Mouse (Mus musculus) intestine, postnatal 0 days (tissue): ENCODE data around the gene Iltifb. TPM values are rescaled to one million over a fixed set of nuclear protein-coding genes. Genes with fewer than 3 reads are reported as not detected.
"Not testable (repeated sequence)": the region's sequence is repeated elsewhere in the genome, so short reads cannot be mapped to it uniquely, and the experiment has no call there.

ENCODE experiments used
- ATAC-seq: fragments of 200-750 bp; cut with Nextera tagmentation; 2 replicates; pipeline ENCODE4 v1.8.0; 2017; ENCODE audit warnings: mild to moderate bottlenecking, moderate TSS enrichment, moderate library complexity
- H3K27ac ChIP-seq: fragments of 300-500 bp; sonication (generic); 2 replicates; pipeline ENCODE4 v1.5.1; 2014; ENCODE audit warnings: mild to moderate bottlenecking, low read depth, low read length, moderate library complexity
- H3K27me3 ChIP-seq: fragments of 300-500 bp; sonication (generic); replicated peaks from 2 replicates; pipeline ENCODE4 v1.6.1; 2014; ENCODE audit warnings: low read length, mixed read lengths; ENCODE audit not compliant: control insufficient read depth, insufficient read depth
- H3K36me3 ChIP-seq: fragments of 300-500 bp; sonication (generic); 2 replicates; pipeline ENCODE4 v1.6.1; 2014; ENCODE audit warnings: mild to moderate bottlenecking, moderate library complexity; ENCODE audit not compliant: control insufficient read depth, insufficient read depth
- H3K4me1 ChIP-seq: fragments of 300-500 bp; sonication (generic); replicated peaks from 2 replicates; pipeline ENCODE4 v1.6.1; 2014; ENCODE audit warnings: antibody characterized with exemption, low read length, mixed read lengths; ENCODE audit not compliant: control insufficient read depth, insufficient read depth
- H3K4me2 ChIP-seq: fragments of 300-500 bp; sonication (generic); replicated peaks from 2 replicates; pipeline ENCODE4 v1.6.1; 2014; ENCODE audit warnings: low read depth, mild to moderate bottlenecking, moderate library complexity
- H3K4me3 ChIP-seq: fragments of 300-500 bp; sonication (generic); 2 replicates; pipeline ENCODE4 v1.5.1; 2014; ENCODE audit warnings: low read depth, low read length
- H3K9ac ChIP-seq: fragments of 300-500 bp; sonication (generic); 2 replicates; pipeline ENCODE4 v1.6.1; 2014; ENCODE audit warnings: mild to moderate bottlenecking, low read depth, low read length
- H3K9me3 ChIP-seq: fragments of 300-500 bp; sonication (generic); 2 replicates; pipeline ENCODE4 v1.6.1; 2016; ENCODE audit warnings: mixed run types; ENCODE audit not compliant: control insufficient read depth
- CTCF ChIP-seq: sonication (generic); IDR thresholded peaks from 2 replicates; pipeline ENCODE4 v1.5.1; 2016; ENCODE audit warnings: low read depth, mild to moderate bottlenecking, control low read depth, antibody characterized with exemption, moderate library complexity
- WGBS: fragments of 180-500 bp; shearing (Covaris S2); extraction: QIAGEN DNeasy Blood & Tissue Kit; methylation state at CpG from one replicate; pipeline ENCODE4 v1.1.7; 2014; 5-methylcytosine and 5-hydroxymethylcytosine counted together
- polyA plus RNA-seq: library from polyadenylated mRNA; unstranded; fragments of >200 nt; fragmentation: Nextera tagmentation; extraction: Ambion mirVana; gene quantifications from 2 replicates; pipeline ENCODE4 v1.2.1, GENCODE M21; 2015

Iltifb gene
- polyA plus RNA-seq, 1 experiment from 2014 or later = not detected

- not testable (repeated sequence) for ATAC-seq, H3K36me3 ChIP-seq, H3K4me2 ChIP-seq, H3K4me3 ChIP-seq, H3K4me1 ChIP-seq, H3K27me3 ChIP-seq, H3K27ac ChIP-seq, H3K9ac ChIP-seq, H3K9me3 ChIP-seq
- no CpG with 5 or more reads among the region's 2 CpGs for WGBS
Observed at GRCm38 (mm10) chr10:118271416-118271815, 23.4 kb downstream of the Iltifb start.

DNA sequence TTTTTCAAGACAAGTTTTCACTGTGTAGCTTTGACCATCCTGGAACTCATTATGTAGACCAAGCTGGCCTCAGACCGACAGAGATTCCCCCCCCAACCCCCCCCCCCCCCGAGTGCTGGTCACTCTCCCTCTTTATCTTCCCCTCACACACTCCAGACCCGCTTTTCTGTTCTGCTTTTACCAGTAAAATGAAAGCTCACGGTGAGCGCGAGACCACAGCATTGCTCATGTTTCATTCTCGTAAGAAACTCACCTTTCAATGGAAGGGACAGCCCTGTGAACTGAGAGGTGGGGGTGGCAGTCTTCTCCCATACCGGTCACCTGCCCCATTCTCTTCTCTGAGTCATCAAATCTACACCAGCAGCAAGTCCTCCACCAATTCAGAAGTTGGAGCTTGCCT lies 26.0 kb downstream of the Iltifb start:
- not testable (repeated sequence) for H3K9me3 ChIP-seq, H3K4me1 ChIP-seq, H3K27ac ChIP-seq, H3K9ac ChIP-seq, H3K27me3 ChIP-seq, ATAC-seq, H3K4me2 ChIP-seq, H3K4me3 ChIP-seq, H3K36me3 ChIP-seq
- 53% methylated on average over 2 of the region's 8 CpGs for WGBS

GRCm38 (mm10) chr10:118258388-118258787 lies 36.5 kb downstream of the Iltifb start, which contains the start of gene Gm32802:
Gene Gm32802, plus strand, starts transcription at chr10:118258688.
- not testable (repeated sequence) for ATAC-seq, H3K4me2 ChIP-seq, H3K9me3 ChIP-seq, H3K27ac ChIP-seq, H3K36me3 ChIP-seq, H3K27me3 ChIP-seq, H3K9ac ChIP-seq, H3K4me1 ChIP-seq, H3K4me3 ChIP-seq
- WGBS = no CpG with 5 or more reads among the region's 13 CpGs

DNA sequence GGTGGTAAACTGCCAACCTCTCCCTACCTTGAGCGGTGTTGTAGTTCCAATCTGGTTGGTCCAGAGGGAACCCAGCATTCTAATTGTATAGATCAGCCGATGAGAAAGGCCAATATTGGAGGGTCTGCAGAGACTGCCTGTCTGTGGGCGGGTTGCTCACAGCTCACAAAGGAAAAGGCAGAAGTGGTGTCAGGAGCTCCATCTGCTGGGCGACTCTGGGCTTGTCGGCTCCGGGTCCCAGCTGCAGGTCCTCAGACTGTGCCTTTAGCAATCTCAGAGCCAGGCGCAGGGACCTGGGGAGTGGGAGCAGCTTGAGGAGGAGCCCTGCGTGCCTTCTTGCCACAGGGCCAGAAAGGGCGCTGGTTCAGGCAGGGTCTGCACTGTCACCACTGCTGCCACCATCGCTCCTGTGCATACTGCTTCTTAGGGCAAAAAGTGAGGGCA lies 44.0 kb downstream of the Iltifb start:
- peak; percentile 64 for TF ChIP-seq CTCF
- WGBS = 37% methylated on average over 10 of the region's 10 CpGs
- Histone ChIP-seq H3K36me3 (no peaks in the 10 kb centered on the region), H3K27ac (no peak overlapping the region), H3K4me3 (no peak overlapping the region), H3K9ac (no peak overlapping the region), H3K27me3 (no peaks in the 10 kb centered on the region), H3K4me1 (no peaks in the 10 kb centered on the region), H3K4me2 (no peak overlapping the region), H3K9me3 (no peaks in the 10 kb centered on the region)
- ATAC-seq = no peak

DNA sequence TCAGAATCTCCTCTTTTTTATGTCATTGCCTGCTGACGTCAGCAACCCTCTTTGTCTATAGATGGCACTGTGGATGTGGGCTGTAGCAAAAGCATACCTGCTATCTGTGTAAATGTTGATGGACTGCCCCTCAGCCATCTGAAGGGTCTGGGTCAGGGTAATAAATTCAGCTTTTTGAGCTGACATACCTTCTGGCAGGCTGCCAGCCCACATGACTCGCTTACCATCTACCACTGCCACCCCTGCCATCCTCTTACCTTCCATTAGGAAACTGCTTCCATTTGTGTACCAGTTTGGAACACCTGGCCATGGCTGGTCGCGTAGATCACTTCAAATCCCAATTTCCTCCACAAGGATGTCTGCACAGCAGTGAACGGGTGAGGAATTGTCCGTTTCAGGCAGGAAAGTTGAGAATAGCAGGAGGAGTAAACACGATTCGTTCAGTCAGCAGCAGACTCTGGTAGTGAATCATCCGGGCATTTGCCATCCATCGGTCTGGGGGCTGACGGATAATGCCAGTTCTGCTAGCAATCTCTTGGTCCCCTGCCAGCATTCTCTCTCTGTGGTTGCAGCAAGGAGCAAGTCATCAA lies 45.7 kb downstream of the Iltifb start:
- ATAC-seq, H3K9me3 ChIP-seq, H3K27ac ChIP-seq, H3K9ac ChIP-seq, H3K36me3 ChIP-seq, H3K4me1 ChIP-seq, H3K4me2 ChIP-seq, H3K27me3 ChIP-seq, H3K4me3 ChIP-seq: not testable (repeated sequence)
- 61% methylated on average over 11 of the region's 11 CpGs for WGBS

- H3K9ac ChIP-seq, H3K4me3 ChIP-seq, ATAC-seq, H3K9me3 ChIP-seq, H3K27me3 ChIP-seq, H3K27ac ChIP-seq, H3K36me3 ChIP-seq, H3K4me1 ChIP-seq, H3K4me2 ChIP-seq: not testable (repeated sequence)
- WGBS = no CpG with 5 or more reads among the region's 13 CpGs
Observed at GRCm38 (mm10) chr10:118240680-118241079, 54.2 kb downstream of the Iltifb start, which contains the start of gene Gm32717. Gene Gm32717, minus strand, starts transcription at chr10:118240780.

Other genes starting within 250 kb of the Iltifb start
- 3.9 and 4.4 TPM in 2 replicates for gene Mdm1, start 153.2 kb downstream of the Iltifb start, polyA plus RNA-seq
- gene Il22, start 90.1 kb downstream of the Iltifb start, polyA plus RNA-seq = not detected in 2 replicates
- not detected in 2 replicates for gene Gm32717, start 54.3 kb downstream of the Iltifb start, polyA plus RNA-seq
- gene Gm32802, start 36.4 kb downstream of the Iltifb start, polyA plus RNA-seq = not detected in 2 replicates
- not detected in 2 replicates for gene Gm9040, start 31.9 kb upstream of the Iltifb start, polyA plus RNA-seq
- not detected in 2 replicates for gene Gm9044, start 37.4 kb upstream of the Iltifb start, polyA plus RNA-seq
- 0.09 TPM in 1 of 2 replicates, not detected in the other for gene Gm9045, start 42.8 kb upstream of the Iltifb start, polyA plus RNA-seq
- gene Gm9046, start 48.2 kb upstream of the Iltifb start, polyA plus RNA-seq = not detected in 2 replicates
- not detected in 2 replicates for gene Gm9048, start 53.6 kb upstream of the Iltifb start, polyA plus RNA-seq
- 0.09 TPM in 1 of 2 replicates, not detected in the other for gene Gm9049, start 59.1 kb upstream of the Iltifb start, polyA plus RNA-seq
- not detected in 2 replicates for gene Ifng, start 146.0 kb upstream of the Iltifb start, polyA plus RNA-seq